Mouse (Mus musculus) neural tube, embryonic 10.5 days (tissue): ENCODE results near the gene Prkag2.
A peak's percentile ranks its signal among the peaks of the same experiment; 100 is the strongest.
"Not testable (repeated sequence)": the region's sequence is repeated elsewhere in the genome, so short reads cannot be mapped to it uniquely, and the experiment has no call there.

Source experiments
- DNase-seq: peaks from one replicate; pipeline ENCODE4 v3.0.0-alpha.2; 2017; ENCODE audit warnings: low spot score; ENCODE audit errors: extremely low spot score

Gene Prkag2

GRCm38 (mm10) chr5:25087064-25087463 lies 13.4 kb downstream of the Prkag2 start:
- DNase-seq: no peak

DNA sequence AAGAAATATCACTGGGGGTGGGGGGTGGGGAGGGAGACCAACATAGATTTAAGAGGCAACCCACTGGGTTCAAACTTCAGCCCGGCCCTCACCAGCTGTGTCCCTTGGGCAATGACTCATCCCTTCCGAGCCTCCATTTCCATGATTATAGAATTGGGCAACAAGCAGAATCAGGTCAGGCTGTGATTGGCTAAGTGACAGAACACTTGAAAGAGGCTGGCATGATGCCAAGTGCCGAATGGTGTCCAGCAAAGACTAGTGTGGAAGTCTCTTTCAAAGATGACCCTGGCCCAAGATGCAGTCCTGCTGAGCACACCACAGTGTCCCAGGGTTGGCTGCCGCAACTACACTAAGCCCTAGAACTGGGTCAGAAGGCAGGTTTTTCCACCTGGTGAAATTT lies 14.2 kb downstream of the Prkag2 start:
- no peak for DNase-seq

- DNase-seq: no peak
Measured at GRCm38 (mm10) chr5:25085170-25085569, 15.3 kb downstream of the Prkag2 start.

GRCm38 (mm10) chr5:25083816-25084215 lies 16.6 kb downstream of the Prkag2 start:
- no peak for DNase-seq

- no peak for DNase-seq
Measured at GRCm38 (mm10) chr5:25082542-25082941, 17.9 kb downstream of the Prkag2 start.

DNA sequence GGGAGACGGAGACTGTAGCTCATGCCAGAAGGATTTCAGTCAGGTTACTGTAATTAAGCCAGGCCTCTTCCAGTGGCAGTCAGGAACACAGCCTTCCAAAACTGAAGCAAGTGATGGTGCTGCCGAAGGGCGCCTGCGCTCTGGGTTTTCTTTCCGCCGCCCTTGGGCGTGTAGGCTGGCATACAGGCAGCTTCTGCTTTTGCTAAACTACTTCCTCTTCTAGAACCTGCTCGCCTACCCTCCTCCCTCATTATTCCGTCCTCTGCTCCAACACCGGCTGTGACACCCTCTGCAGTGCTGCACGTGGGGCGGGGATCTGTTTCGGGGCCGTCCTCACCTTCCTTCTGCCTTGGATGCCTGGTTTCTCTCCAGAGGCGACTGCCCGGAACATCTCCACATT lies 18.9 kb downstream of the Prkag2 start:
- no peak for DNase-seq

- no peak for DNase-seq
Measured at GRCm38 (mm10) chr5:25080994-25081393, 19.4 kb downstream of the Prkag2 start.

DNA sequence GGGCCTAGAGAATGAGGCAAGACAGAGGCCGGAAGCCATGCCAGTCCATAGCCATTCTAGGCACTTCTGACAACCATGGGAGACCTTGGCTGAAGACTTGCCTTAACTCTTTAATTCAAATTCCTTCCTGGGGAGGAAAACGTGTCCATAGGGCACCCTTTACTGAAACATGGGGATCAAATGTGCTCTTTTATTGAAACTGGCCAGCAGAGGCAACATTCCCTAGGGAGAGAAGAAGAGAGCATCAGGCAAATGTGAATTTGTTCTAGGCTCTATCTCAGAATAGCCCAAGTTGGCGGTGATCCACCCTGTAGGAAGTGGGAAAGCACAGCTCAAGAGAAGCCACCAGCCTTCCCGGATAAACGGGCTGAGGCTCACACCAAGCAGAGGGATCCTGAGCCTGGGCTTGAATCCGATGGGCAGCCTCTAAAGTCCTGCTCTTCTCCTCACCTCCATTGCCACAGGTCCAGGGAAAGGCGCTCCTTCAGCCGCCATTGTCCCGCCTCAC lies 19.9 kb downstream of the Prkag2 start:
- DNase-seq: no peak

- DNase-seq: no peak
Measured at GRCm38 (mm10) chr5:25079766-25080265, 20.6 kb downstream of the Prkag2 start.

DNA sequence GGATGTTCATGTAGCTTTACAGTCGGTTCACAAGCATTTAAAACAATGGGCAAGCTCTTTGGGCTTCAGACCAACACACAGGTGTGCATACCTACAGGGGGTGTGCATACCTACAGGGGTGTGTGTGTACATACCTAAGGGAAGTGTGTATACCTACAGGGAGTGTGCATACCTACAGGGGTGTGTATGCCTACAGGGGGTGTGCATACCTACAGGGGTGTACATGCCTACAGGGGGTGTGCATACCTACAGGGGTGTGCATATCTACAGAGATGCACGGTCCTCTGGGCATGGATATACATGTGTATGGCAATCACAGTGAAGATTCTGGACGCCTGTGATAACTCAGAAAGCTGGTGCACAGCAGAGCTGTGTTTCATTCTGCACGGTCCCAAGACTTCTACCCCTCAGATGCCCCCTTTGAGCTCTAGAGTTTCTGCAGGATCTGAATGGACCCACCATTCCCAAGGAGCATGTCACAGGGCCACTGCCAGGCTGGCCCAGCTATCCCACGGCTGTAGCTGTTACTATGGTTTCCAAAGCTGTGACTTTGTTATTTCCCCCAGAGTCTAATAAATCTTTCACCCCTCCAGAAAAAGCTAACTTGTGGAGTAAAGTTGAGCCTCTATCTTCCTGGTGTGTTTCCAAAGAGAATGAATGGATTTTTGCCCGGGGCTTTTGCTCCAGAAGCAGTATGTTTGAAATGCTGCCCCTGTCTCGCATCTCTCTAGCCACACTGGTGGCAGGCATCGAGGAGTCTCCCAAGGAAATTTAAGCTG lies 22.4 kb downstream of the Prkag2 start:
- no peak for DNase-seq

- DNase-seq: not testable (repeated sequence)
Measured at GRCm38 (mm10) chr5:25077258-25077657, 23.2 kb downstream of the Prkag2 start.

DNA sequence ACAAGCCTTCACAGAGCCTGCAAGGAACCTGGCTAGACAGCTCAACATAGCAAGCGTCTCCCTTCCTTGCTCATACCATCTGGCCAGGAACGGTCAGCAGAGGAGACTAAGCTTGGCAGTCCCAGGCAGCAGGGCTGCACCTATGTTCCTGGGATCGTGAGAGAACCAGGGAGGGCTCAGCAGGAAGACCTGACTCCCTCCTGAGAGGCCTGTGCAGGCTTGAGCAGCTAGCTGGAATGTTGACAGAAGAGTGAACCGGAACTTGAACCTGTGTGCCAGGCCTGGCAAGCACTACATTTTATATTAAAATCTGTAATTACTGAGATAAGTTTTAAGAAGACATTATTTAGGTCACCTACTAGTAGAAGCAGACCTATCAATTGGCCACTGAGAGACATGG lies 24.8 kb downstream of the Prkag2 start:
- DNase-seq: no peak

DNA sequence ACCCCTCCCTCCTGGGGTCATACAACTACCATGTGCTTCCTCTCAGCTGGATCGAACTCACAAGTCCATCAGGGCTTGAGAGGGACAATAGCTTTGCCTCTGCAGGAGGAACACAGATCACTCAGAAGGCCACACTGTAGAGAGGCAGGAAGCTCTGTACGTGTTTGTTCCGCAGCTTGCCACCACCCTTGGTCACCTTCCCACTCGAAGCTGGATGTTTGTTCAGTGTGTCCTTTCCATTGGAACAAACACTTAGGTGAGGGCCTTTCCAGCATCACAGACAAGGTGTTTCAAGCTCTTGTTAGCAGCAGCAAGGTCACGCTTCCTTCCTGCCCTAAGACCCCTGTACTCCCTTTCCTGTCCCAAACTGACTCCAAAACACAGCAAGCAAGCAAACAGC lies 30.6 kb downstream of the Prkag2 start:
- no peak for DNase-seq

DNA sequence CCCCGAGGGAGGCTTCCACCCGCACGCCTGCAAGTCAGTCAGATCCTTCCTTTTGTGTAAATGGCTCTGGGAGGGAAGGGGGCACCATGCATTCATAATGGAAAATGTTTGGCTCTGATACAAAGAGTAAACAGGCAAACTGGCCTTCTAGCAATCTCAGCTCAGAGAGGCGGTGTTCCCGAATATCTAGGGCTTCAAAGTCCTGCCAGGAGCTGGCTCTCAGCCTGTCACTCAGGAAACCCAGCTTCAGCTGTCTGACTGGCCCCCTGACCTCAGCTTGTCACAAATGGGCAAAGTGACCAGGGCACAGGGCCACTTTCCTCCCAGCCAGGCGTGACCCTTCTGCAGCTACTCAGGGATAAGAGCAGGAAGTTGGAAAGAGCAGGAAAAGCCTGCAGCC lies 33.3 kb downstream of the Prkag2 start:
- DNase-seq: no peak

GRCm38 (mm10) chr5:25064270-25065232 lies 35.9 kb downstream of the Prkag2 start:
- DNase-seq: no peak

DNA sequence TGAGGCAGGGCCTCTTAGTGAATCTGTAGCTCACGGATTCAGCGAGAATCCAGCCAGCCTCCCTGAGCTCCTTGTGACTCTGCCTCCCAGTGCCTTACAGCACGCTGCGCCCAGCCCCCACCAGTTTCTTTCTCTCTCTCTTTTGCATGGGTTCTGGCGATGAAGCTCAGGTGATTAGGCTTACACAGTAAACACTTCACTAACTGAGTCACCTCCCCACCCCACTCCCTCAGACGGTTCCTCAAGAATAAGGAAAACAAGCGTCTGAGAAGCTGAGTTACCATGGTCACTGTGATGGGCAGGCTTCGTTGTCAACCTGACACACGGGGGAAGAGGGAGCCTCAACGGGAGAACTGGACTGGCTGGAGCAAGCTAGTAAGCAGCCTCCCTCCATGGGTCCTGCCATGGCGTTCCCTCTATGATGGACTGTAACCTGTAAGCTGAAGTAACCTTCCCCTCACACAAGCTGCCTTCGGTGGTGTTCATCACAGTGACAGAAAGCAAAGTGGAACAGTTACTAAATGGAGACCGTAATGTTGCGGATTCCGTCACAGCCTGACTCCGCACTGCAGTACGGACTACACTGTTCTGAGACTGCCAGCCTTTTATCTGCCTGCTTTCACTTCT lies 37.8 kb downstream of the Prkag2 start:
- no peak for DNase-seq

DNA sequence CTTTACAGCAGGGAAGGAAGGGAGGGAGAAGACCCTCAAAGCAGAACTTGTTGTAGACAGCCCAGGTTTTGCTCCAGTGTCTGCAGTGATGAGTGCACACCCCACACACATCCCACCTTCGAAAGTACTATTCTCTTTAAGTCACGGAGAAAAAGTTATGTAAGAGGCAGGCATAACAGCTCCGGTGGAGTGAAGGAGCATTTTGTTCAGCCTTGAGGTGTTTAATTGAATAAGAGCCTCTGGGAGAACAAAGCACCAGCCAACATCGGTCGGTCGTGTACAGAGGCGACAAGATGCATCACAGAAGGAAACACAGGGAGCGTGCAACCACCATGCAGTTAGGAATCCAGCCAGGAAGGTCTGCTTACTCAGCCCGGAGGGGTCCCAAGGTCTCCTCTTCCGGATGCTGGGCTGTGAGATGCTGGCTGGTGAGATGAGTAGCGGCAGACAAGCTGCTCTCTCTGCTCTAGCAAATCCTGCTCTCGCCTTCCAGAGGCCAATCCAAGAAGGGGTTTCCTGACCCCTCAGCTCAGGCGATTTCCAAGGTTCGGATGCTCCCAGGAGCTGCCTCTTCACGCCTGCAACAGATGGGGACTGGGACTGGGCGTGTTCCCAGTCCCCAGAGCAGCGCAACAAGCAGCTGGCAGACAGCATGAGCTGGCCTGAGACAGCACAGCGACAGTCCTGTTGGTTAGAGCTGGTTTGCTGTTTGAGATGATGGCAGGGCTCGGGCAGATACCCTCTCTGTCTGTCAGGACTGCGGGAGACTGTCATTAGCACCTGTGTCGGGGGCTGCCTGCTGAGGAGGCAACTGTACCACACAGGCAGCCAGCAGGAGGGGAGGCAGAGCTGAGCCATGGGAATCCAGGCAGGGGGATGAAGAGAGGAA lies 41.3 kb downstream of the Prkag2 start:
- DNase-seq: peak; percentile 38

GRCm38 (mm10) chr5:25058417-25058816 lies 42.0 kb downstream of the Prkag2 start:
- no peak for DNase-seq

DNA sequence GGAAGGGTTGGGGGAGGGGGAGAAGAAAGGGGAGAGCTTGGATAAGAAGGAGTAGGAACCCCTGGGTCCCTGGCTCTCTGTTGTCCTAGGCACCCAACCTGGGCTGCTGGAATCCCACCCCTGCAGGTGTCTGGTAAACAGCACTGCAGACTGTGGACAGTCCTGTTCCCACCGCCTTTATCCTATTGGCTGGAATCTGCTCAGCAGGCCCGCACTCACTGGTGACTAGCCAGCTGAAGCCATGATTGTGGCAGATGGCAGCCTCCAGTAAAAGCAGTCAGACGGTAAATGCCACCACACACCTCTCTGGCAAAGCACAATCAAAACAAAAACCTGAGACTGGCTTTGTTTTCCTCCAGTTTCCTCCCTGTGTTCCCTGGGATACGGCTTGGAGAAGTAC lies 45.2 kb downstream of the Prkag2 start:
- DNase-seq: no peak

DNA sequence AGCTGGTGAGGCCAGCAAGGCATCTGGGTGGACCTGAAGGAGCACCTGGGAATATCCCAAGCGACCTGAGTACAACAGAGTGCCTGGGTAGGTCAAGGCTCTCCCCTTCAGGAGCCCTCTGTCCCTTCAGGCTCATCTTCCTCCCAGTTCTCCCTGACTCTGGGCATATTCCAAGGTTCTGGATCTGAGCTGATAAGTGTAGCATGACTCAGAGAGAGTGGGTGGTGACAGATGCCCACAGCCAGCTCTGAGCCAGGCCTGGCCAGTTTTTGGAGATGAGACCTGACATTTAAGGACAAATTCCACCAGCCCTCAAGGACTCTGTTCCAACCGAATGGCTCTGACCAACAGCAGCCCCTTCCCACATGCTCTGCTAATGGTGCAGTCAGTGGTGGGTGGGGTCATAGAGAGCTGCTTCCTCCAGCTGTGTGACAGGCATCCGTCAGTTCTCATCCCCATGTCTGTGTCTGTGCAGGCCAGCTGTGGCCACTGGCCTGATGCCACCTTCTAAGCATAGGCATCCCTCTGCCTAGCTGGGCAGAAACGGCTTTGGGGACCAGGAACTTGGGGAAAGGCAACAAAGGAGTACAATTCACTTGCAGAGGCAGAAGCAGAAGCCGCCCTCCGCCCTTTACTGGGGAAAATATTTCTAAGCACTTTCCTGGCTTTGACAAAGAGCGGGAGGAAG lies 46.3 kb downstream of the Prkag2 start:
- no peak for DNase-seq
